Mouse (Mus musculus): ENCODE data around the gene Bptf.
"Not testable (repeated sequence)": the region's sequence is repeated elsewhere in the genome, so short reads cannot be mapped to it uniquely, and the experiment has no call there.

The Bptf gene

DNA sequence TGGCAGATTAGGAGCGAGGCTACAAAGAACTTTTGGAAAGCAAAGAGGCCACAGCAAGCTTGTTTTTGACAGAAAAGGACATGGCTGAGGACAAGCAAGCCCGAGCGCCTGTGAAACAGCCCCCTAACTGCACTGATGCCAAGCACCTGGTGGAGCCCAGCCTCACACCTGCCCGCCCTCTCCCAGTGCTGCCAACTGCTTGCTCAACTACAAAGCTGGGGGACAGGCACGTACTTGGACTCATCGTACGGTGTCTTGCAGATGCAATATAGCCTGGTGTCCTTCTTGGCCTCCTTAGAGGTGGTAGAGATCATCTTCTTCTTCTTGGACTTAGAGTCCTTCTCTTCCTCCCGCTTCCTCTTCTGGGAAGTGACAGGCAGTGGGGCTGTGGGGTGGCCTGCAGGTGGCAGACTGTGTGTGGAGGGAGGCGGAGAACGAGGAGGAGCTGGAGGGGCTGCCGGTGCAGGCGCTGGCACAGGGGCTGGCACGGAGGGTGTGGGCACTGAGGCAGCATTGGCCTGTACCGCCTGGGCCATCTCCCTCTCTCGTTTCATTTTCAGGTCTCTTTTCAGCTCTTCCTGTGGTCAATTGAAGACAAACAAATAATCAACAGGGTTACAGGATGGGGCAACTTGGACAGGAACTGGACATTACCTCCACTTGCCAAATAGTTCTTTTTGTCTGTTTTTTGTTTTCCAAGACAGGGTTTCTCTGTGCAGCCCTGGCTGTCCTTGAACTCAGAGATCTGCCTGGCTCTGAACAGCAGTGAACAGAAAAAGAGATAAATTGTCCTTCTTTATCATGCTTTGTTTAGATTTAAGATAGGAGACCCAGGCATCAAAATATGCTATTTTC is 84.9 kb downstream of the Bptf start:
- no peak for DNase-seq

DNA sequence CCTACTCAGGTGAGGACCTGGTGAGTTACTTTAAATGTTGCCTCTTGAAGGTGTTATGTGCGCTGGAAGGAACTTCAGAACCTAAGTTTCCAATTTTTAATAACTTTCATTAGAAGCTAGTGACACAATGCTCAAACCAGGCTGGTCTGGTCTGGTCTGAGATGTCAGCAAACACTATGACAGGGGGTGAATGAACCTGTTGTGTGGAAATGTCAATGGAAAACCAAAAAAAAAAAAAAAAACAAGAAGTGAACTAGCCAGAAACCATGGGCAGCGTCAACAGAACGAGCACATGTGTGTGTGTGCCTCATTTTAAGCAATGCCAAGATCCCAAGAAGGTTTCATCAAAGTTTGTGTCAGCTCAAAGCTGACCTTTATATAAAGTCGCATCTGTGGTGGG is 86.4 kb downstream of the Bptf start:
- no peak for DNase-seq

DNA sequence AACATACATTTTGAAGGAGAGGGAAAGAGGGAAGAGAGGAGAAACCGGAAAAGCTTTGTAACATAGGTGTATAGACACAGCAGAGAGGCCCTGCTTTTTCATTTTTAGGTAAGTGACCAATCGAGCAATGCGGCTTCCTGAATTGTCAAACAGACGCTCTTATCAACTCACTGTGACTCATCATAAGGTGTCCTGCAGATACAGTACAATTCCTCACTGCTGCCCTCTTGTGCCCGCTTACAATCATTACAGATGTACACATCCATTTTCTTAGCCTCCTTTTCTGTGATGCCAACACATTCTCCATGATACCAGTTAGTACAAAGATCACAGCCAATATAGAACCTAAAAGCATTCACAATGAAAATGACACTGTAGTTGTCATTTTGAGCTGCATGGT is 87.6 kb downstream of the Bptf start:
- peak; percentile 56 for DNase-seq

- DNase-seq = no peak
Measured at GRCm38 (mm10) chr11:107043361-107043760, 88.6 kb downstream of the Bptf start.

GRCm38 (mm10) chr11:107041396-107041795 is 90.5 kb downstream of the Bptf start:
- no peak for DNase-seq

DNA sequence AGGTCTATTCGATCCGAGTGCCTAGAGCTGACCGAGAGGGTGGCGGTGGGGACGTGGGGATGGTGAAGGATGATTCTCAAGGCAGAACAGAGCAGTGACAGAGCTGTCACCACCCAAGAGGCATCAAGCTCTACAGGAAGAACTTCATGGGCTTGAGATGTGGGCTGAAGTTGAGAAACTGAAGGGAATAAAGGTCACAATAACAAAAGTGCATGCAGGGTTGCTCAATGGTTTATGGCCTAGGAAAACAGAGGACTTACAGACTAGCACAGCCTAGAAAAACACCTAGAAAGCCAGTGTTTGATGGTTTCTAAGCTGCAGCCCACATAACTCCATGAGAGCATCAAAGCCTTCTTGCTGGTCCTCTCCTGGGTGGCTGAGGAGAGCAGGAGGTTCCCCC is 92.5 kb downstream of the Bptf start:
- no peak for DNase-seq

DNA sequence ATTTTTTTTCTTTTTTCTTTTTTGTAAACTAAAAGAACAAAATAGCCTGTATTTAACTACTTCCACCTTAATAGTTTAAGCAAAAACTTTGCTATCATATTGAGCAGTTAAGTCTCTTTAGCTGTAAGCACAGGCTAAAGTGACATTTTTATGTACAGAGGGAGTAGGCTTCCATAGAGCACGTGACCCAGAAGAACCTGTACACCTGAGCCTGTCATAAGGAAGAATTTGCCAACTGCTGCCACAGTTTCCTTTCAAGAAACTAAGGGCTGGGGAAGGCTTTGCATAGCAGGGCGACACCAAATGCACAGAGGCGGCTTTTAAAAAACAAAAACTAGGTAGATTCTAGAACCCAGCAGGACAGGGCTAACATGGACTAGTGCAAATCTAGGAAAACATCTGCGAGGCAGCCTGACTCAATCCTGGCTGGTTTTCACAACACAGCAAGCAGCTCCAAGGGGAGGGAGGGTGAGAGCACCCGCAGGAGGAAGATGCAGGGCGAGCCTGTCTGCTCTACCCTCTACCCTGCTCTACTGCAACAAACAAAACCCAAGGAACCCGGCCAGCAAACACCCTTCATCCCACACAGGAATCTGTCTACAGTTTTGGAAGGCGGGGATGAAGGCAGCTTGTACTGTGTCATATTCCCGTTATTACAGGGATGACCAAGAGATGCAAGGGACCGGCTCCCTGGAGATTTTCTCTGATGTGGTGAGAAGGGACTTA is 97.7 kb downstream of the Bptf start:
- DNase-seq = no peak

GRCm38 (mm10) chr11:107031635-107032034 is 100.3 kb downstream of the Bptf start:
- no peak for DNase-seq

DNA sequence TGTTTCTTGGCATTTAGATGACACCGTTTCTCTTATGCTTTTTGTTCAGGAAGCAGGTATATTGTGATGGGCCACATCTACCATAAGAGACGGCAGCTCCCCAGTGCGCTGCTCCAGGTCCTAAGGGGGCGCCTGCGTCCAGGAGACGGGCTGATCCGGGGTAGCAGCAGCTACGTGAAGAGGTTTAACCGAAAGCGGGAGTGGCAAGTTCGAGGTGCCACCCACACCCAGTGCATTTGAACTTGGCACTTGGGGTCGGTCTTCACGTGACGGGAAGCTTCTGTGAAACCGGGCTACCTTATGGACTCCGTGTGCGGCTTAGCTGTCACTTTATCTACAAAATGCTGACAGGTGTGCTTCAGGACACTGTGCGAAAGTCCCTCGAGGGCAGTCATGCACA is 102.4 kb downstream of the Bptf start:
- no peak for DNase-seq

- no peak for DNase-seq
Measured at GRCm38 (mm10) chr11:107028754-107029153, 103.2 kb downstream of the Bptf start.

GRCm38 (mm10) chr11:107028275-107028618 is 103.7 kb downstream of the Bptf start:
- no peak for DNase-seq

GRCm38 (mm10) chr11:107027431-107028274 is 104.3 kb downstream of the Bptf start:
- DNase-seq = peak; percentile 90

DNA sequence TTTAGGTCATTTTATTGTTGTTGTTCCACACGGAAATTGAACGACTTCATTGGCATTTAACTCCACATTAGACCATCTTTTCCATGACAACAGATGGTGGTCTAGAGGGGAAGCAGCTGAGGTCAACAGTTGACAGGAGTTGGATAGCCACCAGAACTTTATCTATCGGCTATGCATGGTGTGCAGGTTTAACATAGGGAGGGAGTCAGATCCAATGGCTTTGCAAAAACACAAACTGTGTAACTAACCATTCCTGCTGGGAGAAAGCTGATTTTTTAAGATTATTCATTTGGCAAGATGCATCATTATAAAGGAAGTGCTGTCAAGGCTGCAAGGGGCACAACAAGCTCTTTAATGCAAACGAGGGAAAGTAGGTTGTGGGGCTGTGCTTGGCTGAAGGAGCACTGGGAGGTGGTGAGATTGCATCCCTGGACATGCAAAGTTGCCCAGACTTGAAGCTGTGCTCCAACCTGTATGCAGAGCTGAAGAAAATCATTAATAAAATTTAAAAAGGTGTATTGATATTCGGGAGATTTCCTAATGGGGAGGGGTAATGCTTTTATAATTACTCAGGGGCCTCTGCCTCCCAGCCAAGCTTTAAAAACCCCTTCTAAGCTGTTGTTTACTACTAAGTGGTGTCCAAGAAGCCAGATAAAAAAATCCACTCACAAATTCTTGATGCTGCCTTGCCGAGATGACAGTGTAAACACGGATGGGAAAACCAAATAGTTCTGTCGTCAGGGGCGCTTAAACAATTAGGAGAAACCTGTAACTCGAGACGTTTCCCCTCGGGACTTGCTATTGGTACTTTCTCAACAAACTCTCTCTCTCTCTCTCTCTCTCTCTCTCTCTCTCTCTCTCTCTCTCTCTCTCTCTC is 105.1 kb downstream of the Bptf start:
- no peak for DNase-seq

DNA sequence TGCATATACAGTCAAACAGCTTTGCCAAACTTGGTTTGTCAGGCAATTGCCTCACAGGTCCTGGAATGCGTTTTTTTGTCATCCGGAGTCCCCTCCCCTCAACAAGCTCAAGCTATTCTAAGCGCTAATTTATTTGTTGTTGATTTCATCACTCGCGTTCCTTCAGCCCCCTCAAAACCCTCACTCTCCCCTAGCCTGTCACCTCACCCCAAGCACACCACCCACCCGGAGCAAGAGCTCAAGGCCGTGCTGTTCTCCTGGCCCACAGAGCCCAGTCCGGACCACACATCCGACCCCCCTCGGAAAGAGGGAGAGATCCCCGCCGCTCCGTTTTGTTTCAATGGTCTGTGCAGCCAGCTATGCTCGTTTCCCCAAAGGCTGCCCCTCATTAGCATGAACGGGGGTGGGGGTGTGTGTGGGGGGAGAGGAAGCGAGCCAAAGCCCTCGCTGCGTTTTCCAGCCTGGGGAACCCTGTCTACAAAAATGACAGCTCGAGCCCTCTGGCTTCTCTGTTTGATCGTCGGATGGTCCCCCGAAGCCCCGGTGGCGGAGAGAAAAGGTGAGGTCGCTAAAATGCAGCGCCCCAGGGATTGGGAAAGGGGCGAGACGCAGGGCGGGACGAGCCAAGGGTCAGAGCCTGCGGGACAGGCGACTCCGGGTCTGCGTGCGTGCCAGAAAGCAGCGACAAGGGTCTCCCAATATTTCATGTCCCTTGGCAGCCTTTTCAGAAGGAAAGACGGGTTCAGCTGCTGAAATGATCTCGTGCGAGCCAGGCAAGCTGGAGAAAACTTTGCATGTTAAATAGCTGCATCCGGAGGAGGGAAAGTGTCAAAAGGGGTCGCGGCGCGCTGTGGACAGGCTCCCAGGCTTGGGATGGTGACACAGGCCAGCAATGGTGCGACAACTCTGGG is 106.3 kb downstream of the Bptf start, which contains the start of gene 1810010H24Rik:
Gene 1810010H24Rik, plus strand, starts transcription at position 271 of the 911 bp plus-strand sequence.
- no peak for DNase-seq

DNA sequence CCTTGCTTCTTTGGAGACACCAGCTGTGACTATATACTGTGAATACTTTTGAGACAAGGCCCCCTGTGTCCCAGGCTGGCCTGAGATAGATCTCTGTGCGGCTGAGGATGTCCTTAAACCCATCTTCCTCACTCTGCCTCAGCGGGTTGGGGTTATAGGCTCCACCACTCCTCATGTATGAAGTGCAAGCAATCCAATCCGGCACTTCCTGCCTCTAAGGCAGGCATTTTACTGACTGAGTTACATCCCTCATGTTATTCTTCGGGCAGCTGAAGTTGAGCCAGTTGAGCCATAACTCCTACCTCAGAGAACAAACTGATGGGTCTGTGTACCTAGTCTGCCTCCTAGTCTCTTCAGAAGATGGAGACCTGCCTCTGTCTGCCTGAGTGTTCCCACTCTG is 107.5 kb downstream of the Bptf start:
- DNase-seq = no peak

DNA sequence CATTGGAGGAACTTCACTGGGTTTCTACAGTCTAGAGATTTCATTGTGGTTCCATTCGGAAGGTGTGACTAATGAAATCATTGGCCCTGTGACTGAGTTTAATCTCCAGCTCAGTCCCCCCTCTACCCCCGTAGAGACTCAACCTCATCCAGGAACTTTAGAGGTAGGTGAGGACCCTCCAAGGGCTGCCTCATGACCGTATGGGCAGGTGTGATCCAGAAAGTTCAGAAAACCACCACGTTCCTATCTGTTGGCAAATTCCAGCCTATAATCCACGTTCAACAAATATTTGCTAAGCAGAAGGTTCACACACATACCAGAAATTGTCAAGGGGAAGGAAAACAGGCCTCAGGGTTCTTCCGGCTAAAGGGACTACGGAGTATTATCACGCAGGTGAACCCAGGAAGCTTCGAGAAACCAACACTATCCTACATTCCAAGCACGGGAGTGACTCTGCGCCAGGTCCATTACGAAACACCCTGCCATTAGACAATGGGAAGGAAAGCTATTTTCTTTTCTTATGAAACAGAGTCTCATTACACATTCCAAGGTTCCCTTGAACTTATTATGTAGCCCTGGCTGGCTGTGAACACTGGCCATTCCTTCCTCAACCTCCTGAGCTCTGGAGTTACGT is 109.8 kb downstream of the Bptf start:
- no peak for DNase-seq

GRCm38 (mm10) chr11:107019722-107020121 is 112.2 kb downstream of the Bptf start:
- DNase-seq = not testable (repeated sequence)

DNA sequence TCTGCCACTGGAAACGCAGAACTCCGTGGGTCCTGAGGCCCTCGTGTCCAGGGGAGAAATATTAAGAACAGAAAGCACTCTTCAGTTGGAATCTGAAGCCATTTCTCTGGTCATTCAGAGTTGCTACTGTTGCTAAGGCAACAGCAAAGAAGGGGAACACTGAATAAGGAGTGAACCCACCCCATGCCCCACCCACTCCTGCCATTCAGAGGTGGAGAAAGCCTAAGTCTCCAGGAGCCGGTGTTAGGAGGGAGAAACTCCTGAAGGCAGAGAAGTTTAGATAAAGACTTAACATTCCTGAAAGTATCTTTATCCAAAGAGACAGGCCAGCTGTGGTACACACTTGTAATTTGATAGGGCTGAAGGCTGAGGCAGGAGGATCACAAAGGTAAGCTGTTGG is 112.6 kb downstream of the Bptf start:
- DNase-seq = no peak

DNA sequence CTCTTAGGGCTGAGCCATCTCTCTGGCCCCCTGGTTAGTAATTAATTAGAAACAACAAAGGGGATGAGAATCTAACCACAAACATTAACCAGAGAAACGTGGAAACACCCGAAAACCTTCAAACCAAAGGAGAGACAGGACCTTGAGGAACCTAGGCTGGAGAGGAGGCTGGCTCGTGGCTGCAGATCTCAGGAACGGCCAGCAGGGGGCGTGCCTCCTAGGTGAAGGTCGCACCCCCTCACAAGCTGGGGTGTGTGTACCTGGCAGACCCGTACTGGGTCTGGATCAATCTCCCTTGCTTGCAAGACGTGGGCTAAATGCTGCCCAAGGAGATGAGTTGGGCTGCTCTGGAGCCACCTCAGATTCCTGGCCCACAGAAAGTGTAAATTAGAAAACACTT is 113.3 kb downstream of the Bptf start:
- DNase-seq = no peak

DNA sequence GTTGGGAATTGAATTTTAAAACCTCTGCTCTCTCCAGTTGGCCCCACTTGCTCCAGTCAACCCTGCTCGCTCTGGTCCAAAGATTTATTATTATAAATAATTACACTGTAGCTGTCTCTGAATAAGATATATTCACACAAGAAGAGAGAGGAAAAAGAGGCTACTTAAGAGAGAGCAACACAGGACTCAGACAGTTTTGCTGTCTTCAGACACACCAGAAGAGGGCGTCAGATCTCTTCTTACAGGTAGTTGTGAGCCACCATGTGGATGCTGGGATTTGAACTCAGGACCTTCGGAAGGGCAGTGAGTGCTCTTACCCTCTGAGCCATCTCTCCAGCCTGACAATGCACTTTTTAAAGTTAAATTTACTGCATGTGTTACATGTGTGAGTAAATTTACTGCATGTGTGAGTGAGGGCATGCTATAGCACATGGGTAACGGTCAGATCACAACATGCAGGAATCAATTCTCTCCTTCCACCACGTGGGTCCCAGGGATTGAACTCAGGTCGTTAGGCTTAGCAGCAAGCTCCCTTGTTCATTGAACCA is 114.5 kb downstream of the Bptf start:
- no peak for DNase-seq

Measured in right cerebral cortex, postnatal 25 days (tissue).